In the genomic region with DNA sequence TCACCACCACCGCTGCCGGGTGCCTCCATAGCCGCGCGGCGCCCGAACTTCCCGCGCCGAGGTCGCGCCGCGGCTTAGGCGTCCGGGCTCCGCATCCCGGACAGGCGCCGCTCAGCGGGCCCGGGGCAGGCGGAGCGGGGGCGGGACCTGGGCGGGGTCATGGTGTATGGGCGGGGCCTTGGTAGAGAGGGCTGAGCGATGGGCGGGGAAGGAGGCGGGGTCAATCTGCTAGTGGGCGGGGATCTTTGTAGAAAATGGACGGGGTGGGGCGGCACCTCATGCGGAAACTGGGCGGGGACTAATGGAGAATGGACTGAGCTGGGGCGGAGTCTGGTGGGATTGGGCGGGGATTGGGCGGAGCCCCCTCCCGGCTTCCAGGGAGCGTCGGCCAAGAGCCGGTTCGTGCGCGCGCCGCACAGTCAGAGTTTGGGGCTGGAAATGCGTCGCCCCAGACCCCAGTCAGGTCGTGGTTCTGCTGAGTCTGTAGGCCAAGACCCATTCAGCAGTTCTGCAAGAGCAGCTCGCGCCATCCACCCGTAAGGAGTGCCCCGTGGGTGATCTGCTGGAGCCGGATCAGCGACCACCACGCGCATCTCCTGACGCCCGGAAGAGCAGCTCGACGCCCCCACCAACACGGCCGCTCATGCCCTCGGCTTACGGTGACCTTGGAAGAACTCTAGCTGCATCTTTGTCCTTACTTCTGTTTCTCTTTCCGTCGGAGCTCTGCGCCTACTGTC, we compare ENCODE assay signal across 8 mouse cellular contexts. TPM values are rescaled to one million over a fixed set of nuclear protein-coding genes. Genes with fewer than 3 reads are reported as not detected.
DNase-seq lines count a peak whose midpoint lies in the region; ATAC-seq and TF ChIP-seq lines count a peak whose summit lies in the region.

A gene (minus strand): TSS at position 143 of the 737 bp plus-strand sequence.

- TF ChIP-seq CTCF in lung, embryonic 14.5 days (IDR thresholded peaks at IDR 0.05; ENCODE audit: low read depth), result no peak

- peak within 1 kb of the TSS; percentile 65 for H3K9ac ChIP-seq in lung, embryonic 14.5 days

- peak within 1 kb of the TSS; percentile 94 for H3K4me2 ChIP-seq in lung, embryonic 14.5 days

- H3K27me3 ChIP-seq in lung, embryonic 14.5 days (ENCODE audit: insufficient read depth, low read length), result peaks cover 7% of the 10 kb centered on the region; the same call in 1 of the 2 replicates

- H3K4me3 ChIP-seq in lung, embryonic 14.5 days (ENCODE audit: low read depth, low read length), result peak within 1 kb of the TSS; percentile 75

- ATAC-seq in frontal cortex, adult (ENCODE audit: low TSS enrichment), result peak; percentile 77
- peak; percentile 68 to 82 for ATAC-seq in hematopoietic stem cell, adult 5-6 weeks (replicated peaks in 1 of 2; ENCODE audit: insufficient read depth in 1 of 2, low FRiP score in 2 of 2, low TSS enrichment in 1 of 2, low read depth in 1 of 2, poor library complexity in 2 of 2, severe bottlenecking in 2 of 2)
- peak; percentile 89 for ATAC-seq in lung, embryonic 14.5 days (ENCODE audit: insufficient read depth)
- ATAC-seq in neutrophil, adult 5-6 weeks (ENCODE audit: extremely low read depth, insufficient number of reproducible peaks, low FRiP score, poor library complexity, severe bottlenecking), result peak; percentile 89

- peaks cover 9% of the 10 kb centered on the region; the same call in 1 of the 2 replicates for H3K4me1 ChIP-seq in lung, embryonic 14.5 days (ENCODE audit: insufficient read depth)

- no peaks in the 10 kb centered on the region for H3K9me3 ChIP-seq in lung, embryonic 14.5 days (ENCODE audit: low read depth, low read length)

- no peaks in the 10 kb centered on the region for H3K36me3 ChIP-seq in lung, embryonic 14.5 days (ENCODE audit: insufficient read depth)

- under 1% methylated on average over 66 of the region's 69 CpGs for WGBS in lung, embryonic 14.5 days

- peak; percentile 97 for DNase-seq in MN1 (ENCODE audit: low spot score)
- peak; percentile 90 for DNase-seq in cerebellum, adult 9-11 months
- DNase-seq in layer of hippocampus, adult 8-10 months (ENCODE audit: low spot score in 2 of 2), result peak; percentile 95 to 97
- peak; percentile 99 for DNase-seq in lung, embryonic 14.5 days
- DNase-seq in testis, postnatal 14 days (ENCODE audit: low spot score), result peak; percentile 97

- peak within 1 kb of the TSS; percentile 69 for H3K27ac ChIP-seq in lung, embryonic 14.5 days (ENCODE audit: low read depth)

RNA-seq across cellular contexts. Expression of the gene that starts here (rescaled TPM):
- 25.1 and 30.0 TPM in 2 replicates for total RNA-seq in hematopoietic stem cell, adult 5-6 weeks (2017)
- total RNA-seq in layer of hippocampus, adult 8-10 months (2022), result 10 to 100 TPM; 67.2 to 81.3 (median 74.2) TPM
- 12.9 and 13.8 TPM in 2 replicates for polyA plus RNA-seq in lung, embryonic 14.5 days (2014; fragmentation: Nextera tagmentation; extraction: Ambion mirVana)
- 111 and 119 TPM in 2 replicates for total RNA-seq in neutrophil, adult 5-6 weeks (2017)

Comparison
In these comparisons a context has a peak if more than half of its experiments do, and no peak if none do; other contexts are left out.
1. Peak in every context shown above with its lines: DNase-seq, ATAC-seq, H3K4me3 ChIP-seq and H3K27ac ChIP-seq.